Mouse (Mus musculus) layer of hippocampus, postnatal 10 days (tissue): ENCODE results near the gene Cuedc2. TPM values are rescaled to one million over a fixed set of nuclear protein-coding genes. Genes with fewer than 3 reads are reported as not detected.

Source experiments
- DNase-seq, 2 experiments: peaks; one replicate each; pipeline ENCODE4 v3.0.0; 2021; ENCODE audit warnings: low spot score in 2 of 2
- total RNA-seq, 2 experiments: library from RNA; stranded (reverse); gene quantifications; 2 replicates each; pipeline ENCODE4 v1.2.3; 2021

The Cuedc2 gene
- total RNA-seq, 2 experiments from 2014 or later = 173 to 178 TPM

- DNase-seq = peak; percentile 91 to 92
These were observed 29.6 kb downstream of the Cuedc2 start for GRCm38 (mm10) chr19:46308706-46309435.

- peak; percentile 2 to 10 for DNase-seq
These were observed 30.2 kb downstream of the Cuedc2 start for GRCm38 (mm10) chr19:46308303-46308702.

- peak; percentile 3 to 11 for DNase-seq
These were observed 30.7 kb downstream of the Cuedc2 start for GRCm38 (mm10) chr19:46307781-46308180.

- no peak for DNase-seq
These were observed 31.7 kb downstream of the Cuedc2 start for GRCm38 (mm10) chr19:46306751-46307289.

DNA sequence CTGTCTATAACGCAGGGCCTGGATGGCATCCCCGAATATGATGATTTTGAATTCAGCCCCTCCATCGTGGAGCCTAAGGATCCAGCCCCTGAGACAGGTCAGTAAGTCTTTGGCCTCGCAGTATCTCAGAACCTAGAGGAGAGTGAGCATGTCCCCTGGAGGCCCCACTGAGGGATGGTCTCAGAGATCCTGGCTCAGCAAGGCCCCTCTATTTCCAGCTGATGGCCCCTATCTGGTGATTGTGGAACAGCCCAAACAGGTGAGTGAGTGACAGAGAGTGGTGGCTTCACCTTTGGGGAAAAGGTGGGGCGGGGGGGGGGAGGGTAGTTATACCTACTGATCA lies 32.3 kb downstream of the Cuedc2 start:
- no peak for DNase-seq

- peak; percentile 68 to 81 for DNase-seq
These were observed 32.9 kb downstream of the Cuedc2 start for GRCm38 (mm10) chr19:46305432-46306267.

DNA sequence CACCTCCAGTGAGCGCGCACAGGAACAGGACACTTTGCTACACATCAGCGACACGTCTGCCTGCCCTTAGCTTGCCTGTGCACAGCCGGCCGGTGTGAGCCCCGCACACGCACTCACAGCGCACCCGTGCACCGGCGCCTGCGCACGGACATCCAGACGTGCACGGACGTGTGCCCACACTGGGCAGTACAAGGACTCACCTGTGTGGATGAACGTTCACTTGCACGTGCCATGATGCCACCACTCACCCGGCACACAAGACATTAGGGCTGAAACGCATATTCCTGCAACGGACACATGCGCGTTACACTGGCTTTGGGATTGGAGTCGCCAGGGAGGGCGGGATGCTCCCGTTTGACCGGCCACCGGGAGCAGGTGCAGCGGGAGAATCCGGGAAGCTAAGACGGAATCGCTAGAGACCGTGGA lies 33.6 kb downstream of the Cuedc2 start:
- DNase-seq = no peak

DNA sequence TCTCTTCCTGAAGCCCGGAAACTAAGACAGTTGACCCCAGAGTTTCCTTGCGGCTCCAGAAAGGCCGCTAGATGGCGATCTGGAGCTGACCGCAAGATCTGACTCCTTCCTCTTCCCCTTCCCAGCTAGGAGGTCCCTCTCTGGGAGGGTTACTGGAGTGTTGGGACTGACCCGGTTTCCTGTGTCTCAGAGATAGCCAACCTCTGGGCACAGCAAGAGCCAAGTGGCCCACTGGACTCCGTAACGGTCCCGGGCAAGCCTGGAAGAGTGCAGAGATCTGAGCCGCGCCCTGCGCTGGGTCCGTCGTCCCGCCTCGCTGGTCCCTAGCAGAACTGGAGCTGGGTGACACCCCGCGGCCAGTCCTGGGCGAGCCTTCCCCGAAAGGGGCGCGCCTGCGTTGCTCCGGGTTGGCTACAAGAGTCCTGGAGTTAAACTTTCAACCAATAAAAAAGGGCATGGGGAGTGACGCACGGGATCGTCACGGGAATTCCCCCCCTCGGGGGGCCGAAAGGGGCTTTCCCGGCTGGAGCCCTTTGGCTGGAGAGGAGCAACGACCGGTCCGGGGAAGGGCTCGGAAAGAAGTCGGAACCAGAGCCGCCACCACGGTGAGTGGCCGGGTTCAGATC lies 34.2 kb downstream of the Cuedc2 start, which contains the start of gene Nfkb2:
Gene Nfkb2, plus strand, starts transcription at position 105 of the 626 bp plus-strand sequence.
- DNase-seq = peak; percentile 81 to 86

- no peak for DNase-seq
These were observed 35.0 kb downstream of the Cuedc2 start for GRCm38 (mm10) chr19:46303251-46304215.

GRCm38 (mm10) chr19:46302551-46302950 lies 36.0 kb downstream of the Cuedc2 start:
- no peak for DNase-seq

DNA sequence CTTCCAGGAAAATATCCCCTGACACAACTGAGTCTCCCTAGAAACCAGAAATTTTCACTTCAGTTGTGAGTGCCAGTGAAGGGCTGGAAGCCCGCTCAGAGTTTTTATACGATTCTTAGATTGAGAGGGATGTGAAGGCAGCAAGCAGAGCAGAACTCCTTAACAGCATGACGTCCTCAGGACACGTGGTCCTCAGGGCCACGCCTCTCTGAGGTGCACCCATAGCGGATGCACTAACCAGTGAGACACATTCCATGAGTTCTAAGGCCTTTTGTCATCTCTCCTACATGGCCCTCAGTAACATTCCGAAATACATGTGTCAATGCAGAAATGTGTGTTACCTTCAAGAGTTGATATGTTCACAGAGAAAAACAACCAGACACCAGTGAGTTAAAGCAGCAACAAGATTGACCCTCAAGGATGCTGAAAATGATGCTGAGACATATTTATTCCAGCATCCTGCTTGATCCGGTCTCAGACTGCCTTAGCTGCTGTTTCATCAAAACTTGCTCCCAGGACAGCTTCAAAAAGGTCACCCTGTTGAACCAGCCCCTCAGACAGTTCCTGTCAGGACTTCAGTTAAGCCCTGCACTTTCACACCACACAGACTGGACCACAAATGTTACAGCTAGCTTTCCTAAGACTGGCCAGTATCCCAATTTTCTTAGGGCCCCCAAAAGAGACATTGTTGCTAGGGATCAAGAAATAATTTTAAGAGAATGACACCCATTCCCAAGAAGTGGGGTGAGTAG lies 38.0 kb downstream of the Cuedc2 start:
- no peak for DNase-seq

DNA sequence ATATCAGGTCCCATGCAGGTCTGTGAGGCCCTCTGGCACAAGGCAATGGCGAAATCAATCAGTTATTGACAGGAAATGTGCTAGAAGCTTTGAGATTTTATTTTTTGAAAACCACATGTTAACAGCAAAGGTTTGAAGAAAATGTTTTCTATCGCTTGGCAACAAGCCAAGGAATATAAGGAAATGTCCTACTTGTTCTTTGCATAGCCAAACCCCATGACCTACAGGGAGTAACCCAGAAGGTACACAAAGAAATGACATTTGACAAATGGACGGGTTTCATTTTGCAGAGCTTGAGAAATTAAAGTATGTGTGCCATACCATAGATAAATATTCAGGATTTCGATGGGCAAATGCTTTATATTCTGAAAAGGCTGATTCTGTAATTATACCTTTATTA lies 41.6 kb downstream of the Cuedc2 start:
- DNase-seq = no peak

- no peak for DNase-seq
These were observed 47.9 kb downstream of the Cuedc2 start for GRCm38 (mm10) chr19:46290535-46291105.

GRCm38 (mm10) chr19:46287566-46287965 lies 50.9 kb downstream of the Cuedc2 start:
- no peak for DNase-seq

DNA sequence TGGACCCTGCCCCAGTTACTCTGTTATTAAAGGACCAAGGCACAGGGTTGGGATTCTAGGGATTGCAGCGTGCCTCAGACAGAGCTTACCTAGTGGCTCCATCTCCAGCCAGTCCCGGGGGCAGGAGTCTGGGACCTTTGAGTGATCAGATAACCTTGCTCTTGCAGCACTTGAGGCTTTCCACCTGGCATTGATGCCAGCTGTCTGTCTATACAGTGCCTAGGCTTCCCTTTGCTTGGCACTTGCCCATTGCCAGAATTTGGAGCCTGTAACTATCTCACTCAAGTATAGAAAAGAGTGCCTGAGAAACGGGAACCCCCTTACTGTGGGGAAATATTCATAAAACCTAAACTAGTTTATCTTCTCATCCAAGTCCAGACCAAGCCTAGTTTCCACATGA lies 51.6 kb downstream of the Cuedc2 start:
- DNase-seq = no peak

GRCm38 (mm10) chr19:46286047-46286446 lies 52.5 kb downstream of the Cuedc2 start:
- peak; percentile 57 to 64 for DNase-seq

DNA sequence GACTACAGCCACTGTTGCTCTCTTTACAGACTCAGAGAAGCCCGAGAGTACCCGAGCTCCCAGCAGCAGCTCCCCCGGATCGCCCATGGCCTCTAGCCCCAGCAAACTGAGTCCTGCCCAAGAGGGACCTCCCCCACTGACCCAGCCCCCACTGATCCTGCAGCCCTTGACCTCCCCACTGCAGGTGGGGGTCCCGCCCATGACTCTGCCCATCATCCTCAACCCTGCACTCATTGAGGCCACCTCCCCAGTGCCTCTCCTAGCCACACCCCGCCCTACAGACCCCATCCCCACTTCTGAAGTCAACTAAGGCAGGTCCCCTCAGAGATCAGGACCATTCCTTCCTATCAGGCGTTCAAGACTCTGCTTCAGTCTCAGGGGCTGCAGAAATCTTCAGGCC lies 52.9 kb downstream of the Cuedc2 start:
- DNase-seq = no peak

GRCm38 (mm10) chr19:46284686-46285085 lies 53.8 kb downstream of the Cuedc2 start:
- DNase-seq = no peak

GRCm38 (mm10) chr19:46282081-46282849 lies 56.2 kb downstream of the Cuedc2 start:
- DNase-seq = no peak
